Mouse (Mus musculus) E14TG2a.4 (cell line): ENCODE data around the gene Nup133.

Source experiments
- H3K27me3 ChIP-seq: 2 replicates; pipeline ENCODE4 v1.6.1; 2014; ENCODE audit warnings: low read length, control low read depth; ENCODE audit not compliant: insufficient read depth
- H3K36me3 ChIP-seq: 2 replicates; pipeline ENCODE4 v1.6.1; 2014; ENCODE audit warnings: low read length, control low read depth; ENCODE audit not compliant: insufficient read depth
- H3K4me1 ChIP-seq: replicated peaks from 2 replicates; pipeline ENCODE4 v1.6.1; 2014; ENCODE audit warnings: low read depth, low read length, control low read depth
- H3K4me3 ChIP-seq: replicated peaks from 2 replicates; pipeline ENCODE4 v1.5.1; 2014; ENCODE audit warnings: mild to moderate bottlenecking, low read length
- H3K9me3 ChIP-seq: 2 replicates; pipeline ENCODE4 v1.6.1; 2014; ENCODE audit warnings: low read length, control low read depth
- CTCF ChIP-seq: conservative IDR thresholded peaks from 2 replicates; pipeline ENCODE4 v1.5.1; 2014; ENCODE audit warnings: low read length
- NANOG ChIP-seq: IDR thresholded peaks from 2 replicates; pipeline ENCODE4 v1.6.1; 2014; ENCODE audit warnings: borderline replicate concordance, low read length, mixed read lengths
- POU5F1 ChIP-seq: IDR thresholded peaks from 2 replicates; pipeline ENCODE4 v1.6.1; 2014; ENCODE audit warnings: low read length, borderline replicate concordance

The Nup133 gene

DNA sequence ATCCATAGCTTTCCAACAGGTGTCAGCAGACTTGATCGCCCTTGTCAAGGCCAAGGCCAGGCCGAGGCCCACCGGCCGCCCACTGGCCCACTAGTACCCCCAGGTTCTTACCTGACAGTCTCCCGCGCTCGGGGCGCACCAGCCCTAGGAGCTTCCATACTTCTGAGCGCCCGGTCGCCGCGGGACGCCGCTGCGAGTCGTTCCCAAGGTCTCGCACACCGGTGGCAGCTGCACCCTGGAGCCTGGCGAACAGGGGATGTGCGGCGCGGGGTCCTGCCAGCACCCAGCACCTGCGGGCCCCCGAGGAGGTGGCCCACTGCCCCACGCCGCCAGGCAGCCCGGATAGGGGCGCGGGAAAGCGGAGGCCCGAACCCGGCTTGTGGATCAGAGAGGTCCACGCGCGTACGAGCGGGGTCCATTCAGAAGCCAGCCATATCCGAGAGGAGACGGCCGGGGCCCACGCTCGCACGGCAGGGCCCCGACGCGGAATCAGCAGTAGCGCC, 33.3 kb upstream of the Nup133 start:
- H3K36me3 ChIP-seq = no peaks in the 10 kb centered on the region; the same call in 1 of the 2 replicates
- H3K4me1 ChIP-seq = peaks cover 38% of the 10 kb centered on the region
- TF ChIP-seq POU5F1 = no peak
- TF ChIP-seq NANOG = no peak
- no peaks in the 10 kb centered on the region for H3K9me3 ChIP-seq
- H3K27me3 ChIP-seq = peaks cover 9% of the 10 kb centered on the region
- H3K4me3 ChIP-seq = peak overlapping the region; percentile 93

DNA sequence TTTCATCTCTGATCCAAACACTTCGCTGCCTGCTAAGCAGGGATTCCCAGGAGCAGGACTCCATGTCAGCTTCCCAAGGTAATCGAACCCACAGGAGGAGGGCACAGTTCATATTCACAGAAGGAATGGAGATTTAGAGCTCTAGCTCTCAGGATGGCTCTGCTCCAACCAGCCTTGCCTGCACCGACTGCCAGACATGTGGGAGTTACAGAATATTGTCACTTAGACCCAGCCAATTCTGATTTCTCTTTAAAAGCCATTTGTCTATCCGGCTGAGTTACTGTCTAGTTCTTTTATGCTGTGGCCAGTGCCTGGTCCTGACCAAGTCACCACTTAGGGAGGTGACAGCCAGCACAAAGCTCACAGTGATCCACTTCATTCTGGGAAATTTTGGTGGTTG, 32.6 kb upstream of the Nup133 start:
- peak overlapping the region; percentile 93 for H3K4me3 ChIP-seq
- H3K27me3 ChIP-seq = peaks cover 9% of the 10 kb centered on the region
- TF ChIP-seq POU5F1 = no peak
- no peak for TF ChIP-seq CTCF
- TF ChIP-seq NANOG = no peak
- no peaks in the 10 kb centered on the region for H3K9me3 ChIP-seq
- H3K4me1 ChIP-seq = peaks cover 41% of the 10 kb centered on the region
- H3K36me3 ChIP-seq = no peaks in the 10 kb centered on the region; the same call in 1 of the 2 replicates

DNA sequence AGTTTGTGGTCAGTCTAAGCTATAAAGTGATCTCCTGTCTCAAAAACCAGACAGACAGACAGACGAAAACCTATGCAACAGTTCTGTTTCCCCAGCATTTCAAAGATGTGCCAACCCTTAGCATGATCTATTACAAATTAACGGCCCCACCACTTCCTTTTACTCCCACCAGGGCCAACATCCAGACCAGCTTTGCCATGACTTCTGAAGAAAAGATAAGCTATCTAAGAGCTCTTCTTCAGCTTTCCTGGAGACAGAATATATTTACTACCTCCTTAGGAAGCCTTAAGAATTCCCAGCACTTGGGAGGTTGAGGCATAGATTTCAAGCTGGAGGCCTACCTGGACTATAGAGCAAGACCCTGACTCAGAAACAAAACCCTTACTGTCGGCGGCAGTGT, 31.2 kb upstream of the Nup133 start:
- H3K9me3 ChIP-seq = no peaks in the 10 kb centered on the region
- no peak overlapping the region for H3K4me3 ChIP-seq
- peaks cover 41% of the 10 kb centered on the region for H3K4me1 ChIP-seq
- H3K36me3 ChIP-seq = no peaks in the 10 kb centered on the region; the same call in 1 of the 2 replicates
- no peak for TF ChIP-seq NANOG
- TF ChIP-seq POU5F1 = no peak
- no peak for TF ChIP-seq CTCF
- H3K27me3 ChIP-seq = peaks cover 9% of the 10 kb centered on the region

DNA sequence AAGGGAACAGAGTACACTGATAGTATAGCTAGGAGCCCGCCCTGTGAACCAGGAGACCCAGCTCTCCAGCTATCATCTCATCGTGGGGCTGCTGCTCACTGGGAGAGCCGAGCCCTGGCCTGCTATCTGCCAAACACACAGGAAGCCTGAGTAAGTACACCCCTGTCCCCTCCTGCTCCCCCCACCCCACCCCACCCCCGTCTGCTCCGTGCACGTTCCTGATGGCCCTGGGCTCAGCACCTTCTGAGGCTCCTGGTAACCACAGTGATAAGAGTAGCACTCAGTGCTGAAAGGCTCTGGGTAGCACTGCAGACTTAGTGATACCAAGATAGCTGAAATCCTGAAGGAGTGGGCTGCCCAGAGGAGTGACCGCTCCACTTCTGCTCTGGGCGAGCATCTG, 29.9 kb upstream of the Nup133 start:
- H3K4me3 ChIP-seq = 0 out of 2 replicates have a peak overlapping the region, but pooled peaks have one; percentile 4
- 0 out of 2 replicates have a peak, but pooled peaks cover 3% of the 10 kb centered on the region for H3K9me3 ChIP-seq

DNA sequence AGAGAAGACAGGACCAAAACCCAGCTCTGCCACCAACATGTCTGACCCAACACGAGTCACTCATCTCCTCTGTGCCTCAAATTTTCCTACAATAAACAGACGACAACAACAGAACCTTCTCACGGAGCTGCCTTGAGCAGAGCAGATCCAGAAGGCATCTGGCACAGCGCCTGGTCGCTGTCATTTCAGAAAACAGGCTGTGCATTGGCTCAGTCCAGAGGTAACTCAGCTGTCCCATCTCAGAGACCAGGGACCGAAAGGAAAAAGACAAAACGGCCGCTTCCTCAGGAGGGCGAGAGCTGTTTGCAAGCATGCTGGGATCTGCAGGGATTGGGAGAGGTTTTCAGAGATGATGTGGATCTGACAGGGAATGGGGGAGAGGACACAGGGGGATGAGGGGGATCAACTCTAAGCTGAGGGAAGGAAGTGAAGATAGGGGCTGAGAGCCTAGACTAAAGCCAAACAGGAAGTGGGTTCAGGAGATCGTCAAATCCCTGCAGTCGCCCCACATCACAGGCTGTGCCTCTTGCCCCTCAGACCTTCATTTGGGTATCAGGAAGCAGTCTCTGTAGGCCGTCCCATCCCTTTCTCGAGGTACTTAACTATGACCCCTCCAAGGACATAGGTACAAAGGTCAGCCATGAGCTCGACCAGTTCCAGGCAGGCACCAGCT, 29.2 kb upstream of the Nup133 start:
- peaks cover 36% of the 10 kb centered on the region for H3K4me1 ChIP-seq
- H3K27me3 ChIP-seq = peaks cover 9% of the 10 kb centered on the region
- 0 out of 2 replicates have a peak overlapping the region, but pooled peaks have one; percentile 4 for H3K4me3 ChIP-seq
- H3K36me3 ChIP-seq = no peaks in the 10 kb centered on the region; the same call in 1 of the 2 replicates
- TF ChIP-seq POU5F1 = no peak
- no peak for TF ChIP-seq CTCF
- TF ChIP-seq NANOG = no peak
- H3K9me3 ChIP-seq = 0 out of 2 replicates have a peak, but pooled peaks cover 3% of the 10 kb centered on the region

More for the DNA sequence above, 29.9 kb upstream of the Nup133 start:
- peaks cover 37% of the 10 kb centered on the region for H3K4me1 ChIP-seq
- H3K27me3 ChIP-seq = peaks cover 9% of the 10 kb centered on the region
- no peaks in the 10 kb centered on the region; the same call in 1 of the 2 replicates for H3K36me3 ChIP-seq
- no peak for TF ChIP-seq CTCF
- no peak for TF ChIP-seq NANOG
- no peak for TF ChIP-seq POU5F1

DNA sequence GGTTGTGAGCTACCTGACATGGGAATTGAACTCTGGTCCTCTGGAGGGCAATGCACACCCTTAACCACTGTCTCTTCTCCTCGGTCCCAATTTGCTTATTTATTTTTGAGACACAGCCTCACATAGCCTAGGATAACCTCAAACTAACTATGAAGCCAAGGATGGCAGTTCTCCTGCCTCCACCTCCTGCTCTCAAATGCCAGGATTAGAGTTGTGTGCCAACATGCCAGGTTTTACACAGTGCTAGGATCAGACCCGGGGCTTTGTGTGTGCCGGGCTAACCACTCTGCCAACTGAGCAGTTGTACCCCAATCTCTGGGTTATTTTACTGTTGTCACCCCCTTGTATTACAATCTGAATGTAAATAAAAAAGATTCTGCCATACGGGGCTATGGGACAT, 28.4 kb upstream of the Nup133 start:
- 0 out of 2 replicates have a peak, but pooled peaks cover 3% of the 10 kb centered on the region for H3K9me3 ChIP-seq
- TF ChIP-seq CTCF = no peak
- TF ChIP-seq NANOG = no peak
- no peak for TF ChIP-seq POU5F1
- no peaks in the 10 kb centered on the region; the same call in 1 of the 2 replicates for H3K36me3 ChIP-seq
- H3K4me1 ChIP-seq = peaks cover 35% of the 10 kb centered on the region
- H3K4me3 ChIP-seq = no peak overlapping the region
- H3K27me3 ChIP-seq = peaks cover 9% of the 10 kb centered on the region

DNA sequence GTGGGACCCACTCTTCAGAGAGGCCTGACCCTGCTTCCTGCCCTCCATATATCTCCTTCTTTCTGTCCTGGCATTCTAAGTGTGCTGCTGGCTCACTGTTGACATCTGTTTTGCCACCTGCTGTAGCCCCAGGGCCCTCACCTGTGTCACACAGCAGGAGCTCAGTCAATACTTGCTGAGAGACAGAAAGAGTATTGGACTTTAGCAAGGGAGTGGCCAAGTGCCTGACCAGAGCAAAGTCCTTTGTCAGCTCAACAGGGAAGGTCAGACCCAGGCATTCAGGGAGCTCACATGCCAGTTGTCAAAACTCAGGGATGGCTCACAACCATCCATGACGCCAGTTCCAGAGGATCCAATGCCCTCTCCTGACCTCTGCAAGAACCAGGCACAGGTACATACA, 24.4 kb upstream of the Nup133 start:
- no peak for TF ChIP-seq POU5F1
- no peak for TF ChIP-seq NANOG
- no peak for TF ChIP-seq CTCF
- 0 out of 2 replicates have a peak, but pooled peaks cover 3% of the 10 kb centered on the region for H3K9me3 ChIP-seq
- peaks cover 10% of the 10 kb centered on the region for H3K36me3 ChIP-seq
- H3K27me3 ChIP-seq = no peaks in the 10 kb centered on the region
- H3K4me1 ChIP-seq = peaks cover 29% of the 10 kb centered on the region
- no peak overlapping the region for H3K4me3 ChIP-seq

DNA sequence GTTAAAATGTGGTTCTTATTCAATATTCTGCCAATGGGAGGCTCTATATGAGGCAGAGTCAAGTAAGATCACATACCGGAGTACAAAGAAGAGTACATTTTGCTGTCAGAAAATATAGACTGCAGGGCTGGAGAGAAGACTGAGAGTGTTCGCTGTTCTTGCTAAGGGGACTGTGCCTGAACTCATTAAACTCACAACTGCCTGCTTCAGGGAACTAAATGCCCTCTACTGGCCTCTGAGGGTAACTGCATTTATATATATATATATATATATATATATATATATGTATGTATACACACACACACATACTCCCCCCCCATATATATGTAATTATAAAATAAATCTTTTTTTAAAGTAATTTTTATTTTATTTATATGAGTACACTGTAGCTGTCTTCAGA, 17.8 kb upstream of the Nup133 start:
- peaks cover 47% of the 10 kb centered on the region for H3K36me3 ChIP-seq
- H3K27me3 ChIP-seq = no peaks in the 10 kb centered on the region
- H3K4me3 ChIP-seq = no peak overlapping the region
- 0 out of 2 replicates have a peak, but pooled peaks cover 9% of the 10 kb centered on the region for H3K4me1 ChIP-seq
- TF ChIP-seq POU5F1 (no peak), CTCF (peak; percentile 50), NANOG (no peak)
- no peaks in the 10 kb centered on the region for H3K9me3 ChIP-seq
